Mouse (Mus musculus) limb, embryonic 13.5 days (tissue): ENCODE measurements at regions not wholly inside any gene's neighbourhood (a gene's known extent, or its start where the extent isn't known, plus 50 kb on each side); places are given as distances from the start of the nearest gene placed in this dataset. TPM values are rescaled to one million over a fixed set of nuclear protein-coding genes. Genes with fewer than 3 reads are reported as not detected.

Source experiments
- microRNA-seq: library from miRNA; unstranded; fragments of <30 nt; microRNA quantifications from one replicate; pipeline ENCODE4, GENCODE M21; 2016

Small RNA genes lying in the stretch of these regions (microRNA-seq; reads per million reads assigned to microRNA genes)
- not detected for gene Mir6378
